Mouse (Mus musculus): Measurements from ENCODE around the gene Sh2b3. TPM values are rescaled to one million over a fixed set of nuclear protein-coding genes. Genes with fewer than 3 reads are reported as not detected.

Gene Sh2b3
- 10.2 and 13.5 TPM in 2 replicates for polyA plus RNA-seq (2012; rRNA removed)

DNA sequence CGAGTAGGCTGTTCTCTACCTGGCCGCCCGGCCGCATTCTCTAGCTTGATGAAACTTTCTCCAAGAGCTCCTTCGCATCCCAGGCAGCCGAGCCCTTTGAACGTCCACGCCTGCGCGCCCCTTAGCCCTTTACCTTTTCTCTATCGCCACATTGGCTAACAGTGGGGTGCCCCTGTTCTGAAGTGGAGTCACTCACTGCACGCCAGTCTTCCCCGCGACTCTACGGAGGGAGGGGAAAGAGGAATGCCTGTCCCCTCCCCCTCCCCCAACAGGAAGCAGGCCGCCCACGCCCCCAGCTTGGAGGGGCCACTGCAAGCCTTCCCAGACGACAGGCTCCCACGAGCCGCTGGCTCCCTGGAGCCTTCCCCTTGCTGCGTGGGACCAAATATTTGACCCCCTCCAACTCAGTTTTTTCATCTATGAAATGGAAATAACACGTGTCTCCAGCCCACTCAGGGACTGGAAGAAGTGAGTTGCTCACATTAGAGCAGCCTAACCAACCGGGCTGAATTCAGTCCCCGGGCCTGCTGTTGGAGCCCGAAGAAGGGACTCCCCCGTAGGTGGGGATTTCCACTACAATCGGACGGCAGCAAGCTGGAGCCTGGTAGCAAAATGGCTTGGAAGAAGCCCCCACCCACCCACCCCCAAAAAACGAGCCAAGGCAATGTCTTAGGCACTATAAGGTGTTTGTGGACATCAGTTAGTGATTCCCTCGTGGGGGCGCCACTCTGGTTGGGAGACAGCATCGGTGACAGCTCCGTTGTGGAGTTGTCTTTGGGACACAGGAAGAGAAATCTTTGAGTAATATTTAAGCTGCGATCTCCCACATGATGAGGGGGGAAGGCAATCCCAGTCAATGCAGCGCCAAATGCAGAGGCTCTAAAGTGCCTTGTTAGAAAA, at the start of gene Sh2b3:
Gene Sh2b3 (minus strand): TSS at position 206 of the 900 bp plus-strand sequence.
- peak; percentile 31 for DNase-seq (ENCODE audit: low read depth)

DNA sequence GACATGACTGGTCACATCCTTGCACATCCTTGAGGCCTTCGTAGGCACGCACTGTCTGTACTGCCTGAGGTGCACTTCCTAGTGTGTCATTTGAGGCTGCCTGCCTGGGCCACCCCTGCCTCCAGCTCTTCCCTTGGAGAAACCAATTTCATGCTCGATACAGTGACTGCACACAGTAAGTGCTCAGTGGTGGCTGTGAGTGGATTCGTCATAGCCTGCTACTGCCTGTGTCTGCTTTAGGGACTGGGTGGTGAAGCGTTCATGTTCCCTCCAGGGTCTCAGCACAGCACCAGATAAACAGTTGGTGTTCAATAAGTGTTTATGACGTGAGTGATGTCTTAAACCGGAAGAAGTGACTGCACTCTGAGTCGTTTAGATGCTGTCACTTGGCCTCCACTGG, 45.9 kb upstream of the Sh2b3 start:
- TF ChIP-seq CTCF (IDR thresholded peaks at IDR 0.05; ENCODE audit: borderline replicate concordance, extremely low read depth, insufficient read depth, insufficient read length), result no peak
- no peak for TF ChIP-seq POLR2A (IDR thresholded peaks at IDR 0.05; ENCODE audit: borderline replicate concordance, extremely low read depth, insufficient read depth, insufficient read length, poor library complexity, severe bottlenecking)
- DNase-seq (ENCODE audit: low read depth), result no peak

More for the DNA sequence above, at the start of gene Sh2b3:
- no peak for TF ChIP-seq CTCF (IDR thresholded peaks at IDR 0.05; ENCODE audit: borderline replicate concordance, extremely low read depth, insufficient read depth, insufficient read length)
- TF ChIP-seq POLR2A (IDR thresholded peaks at IDR 0.05; ENCODE audit: borderline replicate concordance, extremely low read depth, insufficient read depth, insufficient read length, poor library complexity, severe bottlenecking), result no peak

DNA sequence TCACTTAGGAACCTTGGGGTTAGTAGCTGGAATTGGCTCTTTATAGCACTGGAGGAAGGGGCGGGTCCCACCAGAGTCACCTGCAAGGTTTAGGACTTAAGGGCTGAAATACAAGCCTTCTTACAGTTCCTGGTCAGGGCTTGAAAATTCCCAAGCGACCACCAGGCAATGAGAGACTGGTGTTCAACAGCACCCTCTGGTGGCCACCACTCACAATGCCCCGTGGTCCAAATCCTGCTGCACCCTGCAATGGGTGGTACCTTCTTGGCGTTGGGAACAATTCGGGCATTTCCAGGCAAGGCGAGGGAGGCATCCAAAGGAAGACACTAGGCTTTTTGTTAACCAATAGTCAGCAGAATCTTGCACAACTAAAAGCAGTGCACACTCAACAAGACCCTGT, 41.8 kb upstream of the Sh2b3 start:
- DNase-seq (ENCODE audit: low read depth), result peak; percentile 20
- no peak for TF ChIP-seq POLR2A (IDR thresholded peaks at IDR 0.05; ENCODE audit: borderline replicate concordance, extremely low read depth, insufficient read depth, insufficient read length, poor library complexity, severe bottlenecking)
- peak; percentile 65 for TF ChIP-seq CTCF (IDR thresholded peaks at IDR 0.05; ENCODE audit: borderline replicate concordance, extremely low read depth, insufficient read depth, insufficient read length)

DNA sequence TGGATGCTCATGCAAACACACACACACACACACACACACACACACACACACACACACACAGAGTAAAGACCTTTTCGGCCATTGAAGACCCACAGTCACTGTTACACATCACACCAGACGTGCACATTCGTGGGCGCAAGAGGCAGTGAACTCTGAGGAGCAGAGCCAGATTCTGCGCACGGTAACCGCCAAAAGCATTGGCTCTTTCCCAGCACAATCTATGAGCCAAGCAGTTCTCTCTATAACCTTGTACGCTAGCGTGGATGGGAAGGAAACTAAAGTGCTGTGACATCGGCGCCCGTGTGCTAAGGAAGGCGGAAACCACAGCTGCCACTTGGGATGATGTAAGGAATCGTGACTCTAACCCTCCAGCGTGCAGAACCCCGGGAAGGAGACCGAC, 41.3 kb upstream of the Sh2b3 start:
- TF ChIP-seq POLR2A (IDR thresholded peaks at IDR 0.05; ENCODE audit: borderline replicate concordance, extremely low read depth, insufficient read depth, insufficient read length, poor library complexity, severe bottlenecking) (no peak), CTCF (IDR thresholded peaks at IDR 0.05; ENCODE audit: borderline replicate concordance, extremely low read depth, insufficient read depth, insufficient read length) (no peak)
- peak; percentile 71 for DNase-seq (ENCODE audit: low read depth)

DNA sequence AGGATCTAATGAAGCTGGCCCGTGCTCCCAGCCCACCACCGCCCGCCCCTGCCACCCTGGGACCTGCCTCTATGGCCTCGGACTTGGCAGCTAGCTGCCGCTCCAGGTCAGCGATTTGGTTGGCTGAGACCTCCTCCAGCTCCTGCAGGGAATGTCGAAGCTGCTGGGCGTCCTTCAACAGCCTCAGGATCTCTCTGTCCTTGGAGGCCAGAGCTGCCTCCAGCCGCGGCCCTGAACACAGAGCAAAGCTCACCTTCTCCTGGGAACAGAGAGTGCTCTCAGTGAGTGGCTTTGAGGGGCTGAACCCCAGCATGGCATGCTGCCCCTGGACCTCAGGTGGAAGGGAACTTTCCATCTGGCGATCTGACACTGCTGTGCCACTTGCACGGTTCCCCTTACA, 39.5 kb upstream of the Sh2b3 start:
- DNase-seq (ENCODE audit: low read depth), result no peak
- no peak for TF ChIP-seq CTCF (IDR thresholded peaks at IDR 0.05; ENCODE audit: borderline replicate concordance, extremely low read depth, insufficient read depth, insufficient read length)
- no peak for TF ChIP-seq POLR2A (IDR thresholded peaks at IDR 0.05; ENCODE audit: borderline replicate concordance, extremely low read depth, insufficient read depth, insufficient read length, poor library complexity, severe bottlenecking)

DNA sequence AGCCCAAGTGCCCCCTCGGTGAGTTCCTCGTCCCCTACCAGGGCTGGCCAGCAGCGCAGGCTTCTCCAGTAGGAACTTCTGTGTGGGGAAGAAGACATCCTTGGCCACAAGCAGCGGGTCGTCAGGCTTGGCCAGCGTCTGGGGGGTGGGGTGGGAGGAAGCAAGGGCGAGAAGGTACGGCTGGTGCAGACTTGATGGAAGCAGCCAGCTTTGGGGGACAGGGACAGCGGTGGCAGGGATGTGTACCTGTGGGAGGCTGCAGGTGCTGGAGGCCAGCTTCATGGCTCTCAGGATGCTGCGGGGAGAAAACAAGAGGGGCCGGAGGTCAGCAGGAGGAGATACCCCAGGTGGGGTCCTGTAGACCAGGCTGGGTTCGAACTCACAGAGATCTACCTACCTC, 37.6 kb upstream of the Sh2b3 start:
- TF ChIP-seq CTCF (IDR thresholded peaks at IDR 0.05; ENCODE audit: borderline replicate concordance, extremely low read depth, insufficient read depth, insufficient read length) (no peak), POLR2A (IDR thresholded peaks at IDR 0.05; ENCODE audit: borderline replicate concordance, extremely low read depth, insufficient read depth, insufficient read length, poor library complexity, severe bottlenecking) (no peak)
- no peak for DNase-seq (ENCODE audit: low read depth)

DNA sequence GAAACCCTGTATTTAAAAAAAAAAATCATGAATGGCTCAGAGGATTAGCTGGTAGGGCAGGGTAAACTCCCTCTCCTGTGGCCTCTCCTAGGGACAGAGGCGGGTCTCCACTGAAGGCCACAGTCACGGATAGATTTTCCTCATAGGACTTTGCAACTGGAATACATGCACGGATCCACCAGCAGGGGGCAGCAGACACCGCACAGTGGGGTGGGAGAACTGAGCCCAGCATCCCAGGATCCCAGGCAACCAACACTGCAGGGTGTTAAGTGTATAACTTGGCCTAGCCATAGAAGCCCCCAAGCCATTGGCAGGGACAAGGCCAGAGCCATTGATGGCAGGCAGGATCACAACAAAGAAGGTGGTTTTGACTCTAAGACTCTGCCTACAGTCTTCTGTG, 34.7 kb upstream of the Sh2b3 start:
- TF ChIP-seq CTCF (IDR thresholded peaks at IDR 0.05; ENCODE audit: borderline replicate concordance, extremely low read depth, insufficient read depth, insufficient read length), result peak; percentile 97
- no peak for TF ChIP-seq POLR2A (IDR thresholded peaks at IDR 0.05; ENCODE audit: borderline replicate concordance, extremely low read depth, insufficient read depth, insufficient read length, poor library complexity, severe bottlenecking)
- peak; percentile 90 for DNase-seq (ENCODE audit: low read depth)

DNA sequence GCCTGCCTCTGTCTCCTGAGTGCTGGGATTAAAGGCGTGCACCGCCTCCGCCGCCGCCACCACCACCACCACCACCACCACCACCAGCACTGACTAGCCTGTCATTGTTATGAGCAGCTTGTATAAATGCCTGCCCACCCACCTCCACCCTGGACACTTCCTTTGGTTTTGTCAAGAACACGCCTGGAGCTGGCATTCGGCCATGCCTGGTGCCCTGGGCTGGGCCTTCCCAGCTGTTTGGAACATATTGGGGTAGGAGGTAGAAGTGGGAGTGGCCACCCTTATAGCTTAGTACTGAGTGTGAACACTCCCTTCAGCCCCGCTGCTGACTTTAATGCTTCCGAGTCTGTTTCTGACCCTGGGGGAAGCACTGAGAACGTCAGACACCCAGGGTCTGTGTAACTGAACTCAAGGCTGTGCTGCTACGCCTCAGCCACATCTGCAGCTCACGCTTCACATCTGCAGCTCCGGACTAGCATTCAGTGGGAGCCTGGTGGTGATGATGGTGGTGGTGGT, 34.1 kb upstream of the Sh2b3 start:
- TF ChIP-seq POLR2A (IDR thresholded peaks at IDR 0.05; ENCODE audit: borderline replicate concordance, extremely low read depth, insufficient read depth, insufficient read length, poor library complexity, severe bottlenecking) (no peak), CTCF (IDR thresholded peaks at IDR 0.05; ENCODE audit: borderline replicate concordance, extremely low read depth, insufficient read depth, insufficient read length) (no peak)
- no peak for DNase-seq (ENCODE audit: low read depth)

DNA sequence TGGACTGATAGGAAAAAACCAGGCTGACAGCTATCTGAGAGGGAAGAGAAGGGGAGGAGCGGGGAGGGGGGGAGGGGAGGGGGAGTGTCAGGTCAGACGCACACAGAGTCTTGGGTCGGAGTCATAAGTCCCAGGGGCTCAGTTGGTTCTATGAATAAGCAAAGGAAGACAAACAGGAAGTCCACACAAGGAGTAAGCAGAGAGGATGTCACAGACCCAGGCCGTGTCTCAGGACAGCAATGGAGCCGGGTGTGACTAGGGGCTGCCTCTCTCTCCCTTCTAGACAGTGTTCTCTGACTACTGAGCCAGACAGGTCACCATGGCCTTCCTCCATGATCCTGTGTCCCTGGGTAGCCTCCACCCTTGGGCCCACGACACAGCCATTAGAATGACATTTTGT, 33.4 kb upstream of the Sh2b3 start:
- TF ChIP-seq POLR2A (IDR thresholded peaks at IDR 0.05; ENCODE audit: borderline replicate concordance, extremely low read depth, insufficient read depth, insufficient read length, poor library complexity, severe bottlenecking) (no peak), CTCF (IDR thresholded peaks at IDR 0.05; ENCODE audit: borderline replicate concordance, extremely low read depth, insufficient read depth, insufficient read length) (no peak)
- no peak for DNase-seq (ENCODE audit: low read depth)

DNA sequence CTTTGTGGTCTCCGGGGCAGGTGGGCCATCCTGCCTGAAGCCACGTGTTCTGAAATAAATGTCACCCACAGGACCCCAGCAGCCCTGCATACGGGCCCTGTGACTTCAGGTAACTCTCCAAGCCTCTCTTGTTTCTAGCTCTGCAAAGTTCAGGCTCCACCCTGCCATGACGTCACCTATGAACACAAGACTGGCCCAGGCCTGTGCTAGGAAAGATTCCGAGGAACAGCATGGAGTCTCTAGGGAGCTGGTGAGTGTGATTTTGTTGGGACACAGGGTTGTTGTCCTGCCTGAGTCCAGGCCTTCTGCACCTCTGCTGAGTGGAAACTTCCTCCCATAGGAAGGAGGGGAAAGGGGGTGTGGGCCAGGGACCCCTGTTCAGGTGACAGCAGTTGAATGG, 30.5 kb upstream of the Sh2b3 start:
- no peak for TF ChIP-seq POLR2A (IDR thresholded peaks at IDR 0.05; ENCODE audit: borderline replicate concordance, extremely low read depth, insufficient read depth, insufficient read length, poor library complexity, severe bottlenecking)
- no peak for TF ChIP-seq CTCF (IDR thresholded peaks at IDR 0.05; ENCODE audit: borderline replicate concordance, extremely low read depth, insufficient read depth, insufficient read length)
- no peak for DNase-seq (ENCODE audit: low read depth)

DNA sequence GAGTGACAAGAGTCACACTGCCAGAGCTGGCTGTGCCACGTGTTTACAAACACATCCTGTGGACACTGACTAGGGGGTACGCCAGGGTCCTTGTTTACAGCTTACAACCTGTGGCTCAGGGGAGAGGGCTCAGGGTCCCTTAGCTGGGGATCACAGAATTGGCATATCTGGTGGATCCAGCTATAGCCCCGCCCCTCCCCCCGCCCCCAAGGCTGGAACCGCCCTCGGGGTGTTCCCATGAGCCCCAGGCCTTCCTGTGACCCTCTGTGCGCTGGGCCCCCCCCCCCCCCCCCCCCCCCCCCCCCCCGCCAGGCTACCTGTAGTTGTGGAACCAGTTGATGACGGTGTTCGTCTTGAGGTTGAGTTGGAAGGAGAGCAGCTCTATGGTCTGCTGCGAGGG, 26.9 kb upstream of the Sh2b3 start:
- no peak for TF ChIP-seq CTCF (IDR thresholded peaks at IDR 0.05; ENCODE audit: borderline replicate concordance, extremely low read depth, insufficient read depth, insufficient read length)
- no peak for TF ChIP-seq POLR2A (IDR thresholded peaks at IDR 0.05; ENCODE audit: borderline replicate concordance, extremely low read depth, insufficient read depth, insufficient read length, poor library complexity, severe bottlenecking)

DNA sequence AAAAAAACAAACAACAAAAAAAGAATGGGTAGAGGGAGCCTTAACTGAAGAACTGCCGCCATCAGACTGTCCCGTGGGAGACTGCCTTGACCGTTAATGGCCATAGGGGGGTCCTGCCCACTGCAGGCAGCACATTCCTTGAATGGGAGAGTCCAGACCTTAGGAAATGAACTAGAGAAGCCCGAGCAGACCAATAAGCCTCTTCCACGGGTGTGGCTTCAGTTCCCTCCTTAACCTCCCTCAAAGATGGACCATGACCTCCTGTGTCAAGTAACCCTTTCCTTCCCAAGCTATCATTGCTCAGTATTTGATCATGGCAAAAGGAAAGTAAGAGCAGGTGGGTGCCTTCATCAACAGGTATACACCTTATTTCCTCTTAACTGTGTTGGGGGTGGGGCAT, 24.5 kb upstream of the Sh2b3 start:
- TF ChIP-seq POLR2A (IDR thresholded peaks at IDR 0.05; ENCODE audit: borderline replicate concordance, extremely low read depth, insufficient read depth, insufficient read length, poor library complexity, severe bottlenecking) (no peak), CTCF (IDR thresholded peaks at IDR 0.05; ENCODE audit: borderline replicate concordance, extremely low read depth, insufficient read depth, insufficient read length) (no peak)
- no peak for DNase-seq (ENCODE audit: low read depth)

More for the DNA sequence above, 26.9 kb upstream of the Sh2b3 start:
- DNase-seq (ENCODE audit: low read depth), result no peak

All from brain, embryonic 14.5 days (tissue).